29 mouse cellular contexts compared by ENCODE assay signal in the genomic region with DNA sequence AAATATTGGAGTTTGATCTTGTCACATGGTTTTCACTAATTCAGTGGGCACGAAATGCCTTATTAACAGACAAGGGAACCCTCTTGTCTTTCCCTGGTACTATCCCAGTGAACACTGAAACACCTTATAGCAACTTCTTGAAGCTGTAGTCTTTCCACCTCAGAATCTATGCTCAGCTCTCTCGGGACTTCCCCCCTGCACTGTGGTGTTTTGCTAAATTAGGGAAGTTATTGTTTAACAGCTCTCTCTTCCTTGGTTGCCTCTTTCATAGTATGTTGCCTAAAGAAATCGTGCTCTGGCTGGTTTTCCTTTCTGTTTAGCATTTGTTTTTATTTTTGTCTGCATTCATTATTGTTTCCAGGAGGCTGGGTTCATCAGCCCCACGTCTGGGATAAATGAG.
DNase-seq lines count a peak whose midpoint lies in the region; ATAC-seq and TF ChIP-seq lines count a peak whose summit lies in the region.
"Had no signal": no experiment of that assay in that cellular context is flagged by ENCODE, and none has a peak within 500 bp of the region (broad histone marks: within the 10 kb centered on the region; RNA-seq: fewer than 3 reads in every experiment).

No protein-coding gene starts in this region.

- peak overlapping the region; percentile 65; the same call in 1 of the 2 replicates for H3K27ac ChIP-seq in bone marrow macrophage, adult 2 months (ENCODE audit: insufficient read depth, low read depth, low read length)
- H3K27ac ChIP-seq in gastrocnemius, adult 2 months, result no peak overlapping the region
- H3K27ac ChIP-seq: embryonic facial prominence, embryonic 10.5 days; embryonic facial prominence, embryonic 13.5 days; forebrain, embryonic 12.5 days; forebrain, embryonic 15.5 days; heart, embryonic 15.5 days; hindbrain, embryonic 12.5 days; hindbrain, embryonic 15.5 days had no signal

- no peaks in the 10 kb centered on the region for H3K27me3 ChIP-seq in splenic B cell, adult 2 months (ENCODE audit: control insufficient read depth, insufficient read depth, low read length, poor library complexity, severe bottlenecking)
- H3K27me3 ChIP-seq: embryonic facial prominence, embryonic 13.5 days; forebrain, embryonic 12.5 days; forebrain, embryonic 15.5 days; heart, embryonic 12.5 days; heart, embryonic 15.5 days; hindbrain, embryonic 12.5 days; hindbrain, embryonic 15.5 days; Patski had no signal

- ATAC-seq in megakaryocyte, adult 5-6 weeks (ENCODE audit: poor library complexity, severe bottlenecking), result peak; percentile 78
- ATAC-seq: forebrain, embryonic 15.5 days; intestine, postnatal 0 days; Patski had no signal

- H3K4me3 ChIP-seq in bone marrow macrophage, adult 2 months (ENCODE audit: insufficient read depth, low read length), result peak overlapping the region; percentile 49
- no peak overlapping the region for H3K4me3 ChIP-seq in gastrocnemius, adult 2 months
- H3K4me3 ChIP-seq: embryonic facial prominence, embryonic 10.5 days; embryonic facial prominence, embryonic 13.5 days; erythroblast, embryonic 14.5 days; forebrain, embryonic 12.5 days; forebrain, embryonic 15.5 days; heart, embryonic 12.5 days; heart, embryonic 15.5 days; hindbrain, embryonic 12.5 days; hindbrain, embryonic 15.5 days had no signal

- TF ChIP-seq POLR2A in bone marrow macrophage, adult 2 months (IDR thresholded peaks at IDR 0.05; ENCODE audit: borderline replicate concordance, low read depth, low read length), result no peak

- DNase-seq in splenic B cell, adult 2 months (ENCODE audit: low read depth, low spot score), result peak; percentile 6
- DNase-seq in heart, adult 18-20 months, result no peak
- no peak for DNase-seq in heart, postnatal 4 days
- DNase-seq in gastrocnemius, adult 2 months, result no peak
- DNase-seq: adrenal gland, adult 2 months; adrenal gland, postnatal 25 days; cerebellum, adult 18-20 months; cerebellum, adult 9-10 months; cerebellum, postnatal 14 days; embryo, embryonic 11 days; gastrocnemius, postnatal 10 days; gastrocnemius, postnatal 36 days; heart, adult 11 months; heart, postnatal 10 days; heart, postnatal 36 days had no signal

- H3K4me1 ChIP-seq in bone marrow macrophage, adult 2 months (ENCODE audit: control insufficient read depth, insufficient read depth, low read length), result peaks cover 13% of the 10 kb centered on the region
- H3K4me1 ChIP-seq: forebrain, embryonic 12.5 days; forebrain, embryonic 15.5 days; heart, embryonic 15.5 days; hindbrain, embryonic 12.5 days; hindbrain, embryonic 15.5 days had no signal

- TF ChIP-seq CTCF in bone marrow macrophage, adult 2 months (IDR thresholded peaks at IDR 0.05; ENCODE audit: low read depth, low read length), result no peak
- TF ChIP-seq CTCF in gastrocnemius, adult 2 months (IDR thresholded peaks at IDR 0.05), result no peak

- H3K36me3 ChIP-seq in splenic B cell, adult 2 months (ENCODE audit: control insufficient read depth, insufficient read depth, low read length, poor library complexity, severe bottlenecking), result no peaks in the 10 kb centered on the region
- H3K36me3 ChIP-seq: embryonic facial prominence, embryonic 10.5 days; embryonic facial prominence, embryonic 13.5 days; forebrain, embryonic 12.5 days; forebrain, embryonic 15.5 days; G1E; heart, embryonic 12.5 days; heart, embryonic 15.5 days; hindbrain, embryonic 12.5 days; hindbrain, embryonic 15.5 days had no signal

- intact Hi-C loops in gastrocnemius, adult 2 months (cut with DNase I), result no loop called here
